In the genomic region with DNA sequence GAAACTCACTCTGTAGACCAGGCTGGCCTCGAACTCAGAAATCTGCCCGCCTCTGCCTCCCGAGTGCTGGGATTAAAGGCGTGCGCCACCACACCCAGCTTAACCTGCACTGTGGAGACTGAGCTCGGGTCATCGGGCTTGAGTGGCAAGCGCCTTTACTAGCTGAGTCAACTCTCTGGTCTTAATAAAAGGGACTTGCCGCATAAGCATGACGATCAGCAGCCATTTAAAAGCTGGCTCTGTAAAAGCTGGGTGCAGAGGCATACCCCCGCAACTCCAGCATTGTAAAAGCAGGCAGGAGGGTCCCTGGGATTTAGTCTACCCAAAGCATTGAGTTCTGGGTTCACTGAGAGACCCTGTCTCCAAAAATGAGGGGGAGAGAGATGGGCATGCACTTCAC, we compare ENCODE assay signal across 24 mouse cellular contexts.
DNase-seq lines count a peak whose midpoint lies in the region; ATAC-seq lines count a peak whose summit lies in the region.
"Had no signal": no experiment of that assay in that cellular context is flagged by ENCODE, and none has a peak within 500 bp of the region (broad histone marks: within the 10 kb centered on the region; RNA-seq: fewer than 3 reads in every experiment).

No protein-coding gene starts in this region.

- DNase-seq in heart, adult 11 months: peak; percentile 24
- DNase-seq in heart, adult 18-20 months: no peak
- peak; percentile 48 for DNase-seq in intestine, embryonic 14.5 days (ENCODE audit: low spot score)
- peak; percentile 64 for DNase-seq in R1 (ENCODE audit: low read depth, low spot score)
- DNase-seq in limb, embryonic 10.5 days (ENCODE audit: low spot score): no peak
- DNase-seq in left cerebral cortex, adult 18-20 months (ENCODE audit: low spot score in 2 of 2): no peak
- no peak for DNase-seq in left cerebral cortex, adult 9 months (ENCODE audit: low spot score in 2 of 2)
- DNase-seq: adrenal gland, adult 8-10 months; adrenal gland, postnatal 14 days; adrenal gland, postnatal 36 days; B cell, adult 2 months; cerebellum, adult 11-12 months; cerebellum, adult 2 months; cerebellum, adult 9-10 months; cerebellum, postnatal 25 days had no signal

- H3K36me3 ChIP-seq in intestine, embryonic 14.5 days (ENCODE audit: control insufficient read depth, insufficient read depth, low read length): peaks cover 21% of the 10 kb centered on the region; the same call in 1 of the 2 replicates
- peaks cover 4% of the 10 kb centered on the region; the same call in 1 of the 2 replicates for H3K36me3 ChIP-seq in intestine, embryonic 16.5 days (ENCODE audit: control insufficient read depth, insufficient read depth, low read length)
- peaks cover 7% of the 10 kb centered on the region; the same call in 1 of the 2 replicates for H3K36me3 ChIP-seq in limb, embryonic 10.5 days
- H3K36me3 ChIP-seq: forebrain, embryonic 15.5 days; G1E had no signal

- 0 out of 2 replicates have a peak, but pooled peaks cover 5% of the 10 kb centered on the region for H3K4me1 ChIP-seq in intestine, embryonic 14.5 days (replicated peaks; ENCODE audit: control insufficient read depth, insufficient read depth, low read length)
- peaks cover 18% of the 10 kb centered on the region for H3K4me1 ChIP-seq in intestine, embryonic 16.5 days (ENCODE audit: control insufficient read depth, insufficient read depth, low read length)
- peaks cover 52% of the 10 kb centered on the region for H3K4me1 ChIP-seq in limb, embryonic 10.5 days
- H3K4me1 ChIP-seq: embryonic facial prominence, embryonic 12.5 days; forebrain, embryonic 13.5 days; forebrain, embryonic 15.5 days had no signal

- no peak overlapping the region for H3K4me2 ChIP-seq in intestine, embryonic 14.5 days (ENCODE audit: low read length)
- H3K4me2 ChIP-seq in intestine, embryonic 16.5 days (ENCODE audit: low read depth, low read length): no peak overlapping the region
- H3K4me2 ChIP-seq: embryonic facial prominence, embryonic 12.5 days; forebrain, embryonic 13.5 days; forebrain, embryonic 15.5 days had no signal

- H3K27me3 ChIP-seq in intestine, embryonic 14.5 days (replicated peaks; ENCODE audit: control insufficient read depth, insufficient read depth, low read length): no peaks in the 10 kb centered on the region
- no peaks in the 10 kb centered on the region for H3K27me3 ChIP-seq in intestine, embryonic 16.5 days (replicated peaks; ENCODE audit: control insufficient read depth, insufficient read depth, low read length)
- no peaks in the 10 kb centered on the region for H3K27me3 ChIP-seq in limb, embryonic 10.5 days (ENCODE audit: low read depth, poor library complexity, severe bottlenecking)
- H3K27me3 ChIP-seq: embryonic facial prominence, embryonic 12.5 days; forebrain, embryonic 13.5 days; forebrain, embryonic 15.5 days; Patski had no signal

- no peaks in the 10 kb centered on the region for H3K9me3 ChIP-seq in intestine, embryonic 14.5 days (ENCODE audit: control insufficient read depth, low read length)
- no peaks in the 10 kb centered on the region for H3K9me3 ChIP-seq in intestine, embryonic 16.5 days (ENCODE audit: control insufficient read depth, low read length)
- no peaks in the 10 kb centered on the region for H3K9me3 ChIP-seq in limb, embryonic 10.5 days (replicated peaks)
- H3K9me3 ChIP-seq: embryonic facial prominence, embryonic 10.5 days; embryonic facial prominence, embryonic 12.5 days; forebrain, embryonic 13.5 days; forebrain, embryonic 15.5 days; G1E had no signal

- H3K4me3 ChIP-seq in intestine, embryonic 14.5 days (ENCODE audit: low read depth, low read length): no peak overlapping the region
- no peak overlapping the region for H3K4me3 ChIP-seq in intestine, embryonic 16.5 days (ENCODE audit: low read length)
- H3K4me3 ChIP-seq in limb, embryonic 10.5 days: no peak overlapping the region
- H3K4me3 ChIP-seq: embryonic facial prominence, embryonic 10.5 days; embryonic facial prominence, embryonic 12.5 days; forebrain, embryonic 13.5 days; forebrain, embryonic 15.5 days had no signal

- no peak for ATAC-seq in intestine, embryonic 14.5 days (replicated peaks; ENCODE audit: low FRiP score, low TSS enrichment, low read depth)
- ATAC-seq in intestine, embryonic 16.5 days: no peak
- ATAC-seq: activated CD4-positive, CD25-positive, alpha-beta regulatory T cell, adult 4 months; CD4-positive, CD25-positive, alpha-beta regulatory T cell, adult 4 months; forebrain, embryonic 13.5 days; forebrain, embryonic 15.5 days; Patski had no signal

- WGBS in intestine, embryonic 14.5 days: 90% methylated on average over 11 of the region's 11 CpGs
- WGBS in intestine, embryonic 16.5 days: 89% methylated on average over 11 of the region's 11 CpGs
- WGBS in limb, embryonic 10.5 days: 92% methylated on average over 11 of the region's 11 CpGs

- H3K27ac ChIP-seq in intestine, embryonic 14.5 days (ENCODE audit: low read depth): no peak overlapping the region
- H3K27ac ChIP-seq in intestine, embryonic 16.5 days (ENCODE audit: low read length): no peak overlapping the region
- H3K27ac ChIP-seq in limb, embryonic 10.5 days: 0 out of 2 replicates have a peak overlapping the region, but pooled peaks have one; percentile 36
- H3K27ac ChIP-seq: embryonic facial prominence, embryonic 10.5 days; embryonic facial prominence, embryonic 12.5 days; forebrain, embryonic 13.5 days; forebrain, embryonic 15.5 days had no signal

- H3K9ac ChIP-seq in intestine, embryonic 14.5 days (ENCODE audit: low read length): no peak overlapping the region
- H3K9ac ChIP-seq in intestine, embryonic 16.5 days (ENCODE audit: low read depth, low read length): no peak overlapping the region
- H3K9ac ChIP-seq: embryonic facial prominence, embryonic 12.5 days; forebrain, embryonic 13.5 days; forebrain, embryonic 15.5 days had no signal

Comparison
In these comparisons a context has a peak if more than half of its experiments do, and no peak if none do; other contexts are left out.
1. DNase-seq: peak in heart, adult 11 months (single experiment), intestine, embryonic 14.5 days (single experiment) and R1 (single experiment); none in heart, adult 18-20 months (0 of 2), limb, embryonic 10.5 days (single experiment), left cerebral cortex, adult 18-20 months (0 of 2) and left cerebral cortex, adult 9 months (0 of 2).